ENCODE assay signal across 8 mouse cellular contexts in the genomic region with DNA sequence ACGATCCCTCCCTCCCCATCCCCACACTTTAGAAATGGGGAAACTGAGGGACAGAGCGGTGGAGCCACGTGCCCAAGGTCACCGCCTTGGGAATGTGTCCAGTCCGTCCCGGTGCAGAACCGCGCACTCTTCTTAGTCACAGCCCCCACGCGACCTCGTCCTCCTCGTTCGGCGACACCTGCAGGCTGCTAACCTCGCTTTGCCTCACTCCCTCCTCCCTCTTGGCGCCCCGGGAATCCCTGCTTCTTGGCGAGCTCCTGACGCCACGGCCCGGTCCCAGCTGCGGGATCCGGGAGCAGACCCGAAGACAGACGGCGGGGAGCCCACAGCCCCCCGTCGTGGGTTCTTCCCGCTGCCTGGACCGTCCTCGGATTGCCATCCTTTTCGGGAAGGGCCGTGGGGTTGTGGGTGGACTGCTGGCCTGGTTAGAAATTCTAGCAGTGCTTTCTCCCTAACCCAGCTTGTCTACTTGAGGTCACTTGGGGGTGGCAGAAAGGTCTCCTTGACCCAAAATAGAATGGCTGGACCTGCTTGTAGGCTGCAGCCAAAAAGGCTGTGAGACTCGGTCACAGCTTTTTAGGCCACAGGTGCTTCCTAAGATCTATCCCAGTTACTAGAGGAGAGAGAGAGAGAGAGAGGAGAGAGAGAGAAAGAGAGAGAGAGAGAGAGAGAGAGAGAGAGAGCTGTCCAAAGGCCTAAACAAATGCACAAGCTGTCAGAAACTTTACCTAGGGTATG. TPM values are rescaled to one million over a fixed set of nuclear protein-coding genes. Genes with fewer than 3 reads are reported as not detected.
A peak's percentile ranks its signal among the peaks of the same experiment; 100 is the strongest.
DNase-seq lines count a peak whose midpoint lies in the region; ATAC-seq and TF ChIP-seq lines count a peak whose summit lies in the region.

No protein-coding gene starts in this region.

- H3K27ac ChIP-seq in liver, embryonic 12.5 days: peak overlapping the region; percentile 68

- H3K36me3 ChIP-seq in liver, embryonic 12.5 days: peaks cover 28% of the 10 kb centered on the region
- H3K36me3 ChIP-seq in myocyte (ENCODE audit: control insufficient read depth, insufficient read depth): no peaks in the 10 kb centered on the region

- peak overlapping the region; percentile 100 for H3K4me2 ChIP-seq in liver, embryonic 12.5 days
- peak overlapping the region; percentile 91 for H3K4me2 ChIP-seq in myocyte (ENCODE audit: low read depth)

- peaks cover 54% of the 10 kb centered on the region for H3K79me2 ChIP-seq in myocyte (ENCODE audit: control insufficient read depth, insufficient read depth)

- peaks cover 11% of the 10 kb centered on the region for H3K27me3 ChIP-seq in liver, embryonic 12.5 days (replicated peaks)
- no peaks in the 10 kb centered on the region for H3K27me3 ChIP-seq in myocyte (ENCODE audit: control insufficient read depth, insufficient read depth, insufficient read length)

- H3K4me3 ChIP-seq in liver, embryonic 12.5 days: peak overlapping the region; percentile 84
- peak overlapping the region; percentile 54 for H3K4me3 ChIP-seq in myocyte

- WGBS in liver, embryonic 12.5 days (ENCODE audit: insufficient replicate concordance): under 1% methylated on average over 34 of the region's 34 CpGs

- DNase-seq in right cerebral cortex, adult 18-20 months: peak; percentile 60
- DNase-seq in right cerebral cortex, postnatal 14 days: no peak
- peak; percentile 81 for DNase-seq in cerebellum, adult 9-11 months
- DNase-seq in gastrocnemius, adult 18-20 months (ENCODE audit: low spot score): peak; percentile 69
- peak; percentile 61 for DNase-seq in induced T-regulatory cell, adult 2 months (ENCODE audit: low read depth)
- DNase-seq in thymus, postnatal 25 days: peak; percentile 76

- no peak for TF ChIP-seq POLR2A in myocyte (IDR thresholded peaks at IDR 0.05; ENCODE audit: insufficient read length, low read depth)

- ATAC-seq in liver, embryonic 12.5 days: 0 out of 2 replicates have a peak, but pooled peaks have one; percentile 35

- H3K9me3 ChIP-seq in liver, embryonic 12.5 days (replicated peaks): no peaks in the 10 kb centered on the region

- H3K9ac ChIP-seq in liver, embryonic 12.5 days: peak overlapping the region; percentile 94

- H3K4me1 ChIP-seq in liver, embryonic 12.5 days: peaks cover 63% of the 10 kb centered on the region

- H3ac ChIP-seq in myocyte (ENCODE audit: control insufficient read depth, insufficient read length): peak overlapping the region; percentile 96

TF ChIP-seq in myocyte, 11 proteins besides CTCF, POLR2A, EP300 and RAD21:
- TF ChIP-seq CEBPB (IDR thresholded peaks at IDR 0.05; ENCODE audit: insufficient read depth, poor library complexity, severe bottlenecking): no peak
- no peak for TF ChIP-seq MAX (IDR thresholded peaks at IDR 0.05; ENCODE audit: low read depth)
- peak in 1 of 3 experiments; percentile 33 for TF ChIP-seq MYOD1 (IDR thresholded peaks at IDR 0.05; ENCODE audit: control insufficient read depth in 1 of 3, insufficient read length in 2 of 3, low read depth in 2 of 3)
- TF ChIP-seq E2F4 (IDR thresholded peaks at IDR 0.05; ENCODE audit: insufficient read depth): no peak
- no peak for TF ChIP-seq TCF3 (IDR thresholded peaks at IDR 0.05; ENCODE audit: insufficient read length, low read depth)
- TF ChIP-seq POLR2AphosphoS2 (IDR thresholded peaks at IDR 0.05; ENCODE audit: insufficient read length, low read depth): no peak

RNA-seq across cellular contexts. Expression of a gene that starts 1.0 kb away (rescaled TPM):
- total RNA-seq in gastrocnemius, adult 18-20 months (2021): 10 to 100 TPM; 91.6 to 96.4 TPM
- polyA plus RNA-seq in liver, embryonic 12.5 days (2016; fragmentation: Nextera tagmentation; extraction: Ambion mirVana): 6.1 and 6.8 TPM in 2 replicates
- 6.2 TPM for polyA plus RNA-seq in myocyte (2012; fragmentation: generic; extraction: Trizol)

RNA-seq across cellular contexts. Expression of a gene that starts 20.9 kb away (rescaled TPM):
- total RNA-seq in gastrocnemius, adult 18-20 months (2021): 1 to 10 TPM; 1.3 to 2.0 TPM
- polyA plus RNA-seq in liver, embryonic 12.5 days (2016; fragmentation: Nextera tagmentation; extraction: Ambion mirVana): 1.2 and 1.7 TPM in 2 replicates
- polyA plus RNA-seq in myocyte (2012; fragmentation: generic; extraction: Trizol): 4.7 TPM
